Mouse (Mus musculus) spleen, postnatal 4 days (tissue): ENCODE measurements around the gene Mxra8.

ENCODE experiments used
- DNase-seq, 2 experiments: peaks; one replicate each; pipeline ENCODE4 v3.0.0; 2022; ENCODE audit warnings: low spot score in 2 of 2

Mxra8 gene

GRCm38 (mm10) chr4:155837404-155838010 is 2.0 kb upstream of the Mxra8 start:
- peak in 1 of 2 experiments; percentile 12 for DNase-seq

GRCm38 (mm10) chr4:155838187-155839153 is 1.0 kb upstream of the Mxra8 start:
- DNase-seq, result no peak

- DNase-seq, result no peak
These were observed 859 bp downstream of the Mxra8 start for GRCm38 (mm10) chr4:155840076-155841002.

GRCm38 (mm10) chr4:155841003-155841454 is 1.5 kb downstream of the Mxra8 start:
- DNase-seq, result peak; percentile 50 to 81

GRCm38 (mm10) chr4:155841651-155842270 is 2.3 kb downstream of the Mxra8 start:
- peak; percentile 16 to 69 for DNase-seq

GRCm38 (mm10) chr4:155843231-155843630 is 3.8 kb downstream of the Mxra8 start:
- no peak for DNase-seq

GRCm38 (mm10) chr4:155846871-155847578 is 7.5 kb downstream of the Mxra8 start, which contains the start of gene Dvl1:
Gene Dvl1, plus strand, starts transcription at chr4:155847402.
- DNase-seq, result peak; percentile 97 to 100

- peak; percentile 46 to 81 for DNase-seq
These were observed 8.3 kb downstream of the Mxra8 start for GRCm38 (mm10) chr4:155847591-155848352.

- no peak for DNase-seq
These were observed 9.1 kb downstream of the Mxra8 start for GRCm38 (mm10) chr4:155848434-155849095.

GRCm38 (mm10) chr4:155849391-155849790 is 9.9 kb downstream of the Mxra8 start:
- DNase-seq, result no peak

GRCm38 (mm10) chr4:155849792-155850451 is 10.4 kb downstream of the Mxra8 start:
- no peak for DNase-seq

- no peak for DNase-seq
These were observed 11.9 kb downstream of the Mxra8 start for GRCm38 (mm10) chr4:155851368-155851767.

GRCm38 (mm10) chr4:155851951-155852411 is 12.5 kb downstream of the Mxra8 start:
- DNase-seq, result no peak

- DNase-seq, result no peak
These were observed 13.9 kb downstream of the Mxra8 start for GRCm38 (mm10) chr4:155853421-155853820.

GRCm38 (mm10) chr4:155854991-155855390 is 15.5 kb downstream of the Mxra8 start:
- no peak for DNase-seq

- no peak for DNase-seq
These were observed 16.6 kb downstream of the Mxra8 start for GRCm38 (mm10) chr4:155856071-155856470.

- no peak for DNase-seq
These were observed 17.4 kb downstream of the Mxra8 start for GRCm38 (mm10) chr4:155856881-155857280.

GRCm38 (mm10) chr4:155859318-155859717 is 19.8 kb downstream of the Mxra8 start:
- DNase-seq, result peak; percentile 54 to 81
